Mouse (Mus musculus) cerebellum, adult 2 months (tissue): ENCODE results near the gene Myo1e. TPM values are rescaled to one million over a fixed set of nuclear protein-coding genes. Genes with fewer than 3 reads are reported as not detected.

Experiments used
- DNase-seq, 2 experiments: peaks; one replicate each; pipeline ENCODE4 v3.0.0; 2021
- H3K27ac ChIP-seq: fragments of 200-500 bp; 2 replicates; pipeline ENCODE4 v1.5.1; 2012; ENCODE audit warnings: low read length, control low read depth, inconsistent platforms; ENCODE audit not compliant: insufficient read depth
- H3K27me3 ChIP-seq: fragments of 200-500 bp; 2 replicates; pipeline ENCODE4 v1.6.1; 2012; ENCODE audit warnings: inconsistent platforms, mild to moderate bottlenecking, low read length, moderate library complexity; ENCODE audit not compliant: control insufficient read depth, insufficient read depth
- H3K4me1 ChIP-seq: fragments of 200-500 bp; 2 replicates; pipeline ENCODE4 v1.6.1; 2011; ENCODE audit warnings: low read length; ENCODE audit not compliant: control insufficient read depth, insufficient read depth
- H3K4me3 ChIP-seq: fragments of 200-500 bp; replicated peaks from 2 replicates; pipeline ENCODE3; 2011; ENCODE audit warnings: mild to moderate bottlenecking, low read depth, low read length, control low read depth; ENCODE audit not compliant: insufficient read depth
- CTCF ChIP-seq: fragments of 200-500 bp; IDR thresholded peaks from 2 replicates; pipeline ENCODE4 v1.5.1; 2011; ENCODE audit warnings: low read depth, mild to moderate bottlenecking, control low read depth, low read length, moderate library complexity, borderline replicate concordance; ENCODE audit not compliant: insufficient read depth
- POLR2A ChIP-seq: fragments of 200-500 bp; IDR thresholded peaks from 2 replicates; pipeline ENCODE4 v1.6.1; 2011; ENCODE audit warnings: low read length, control low read depth, borderline replicate concordance; ENCODE audit not compliant: insufficient read depth
- whole genome bisulfite sequencing: fragments of 180-500 bp; shearing (Covaris S2); methylation state at CpG from one replicate; pipeline ENCODE4 v1.1.7; 2018; 5-methylcytosine and 5-hydroxymethylcytosine counted together
- polyA plus RNA-seq: library from polyadenylated mRNA; depleted of rRNA; stranded (reverse); fragments of >200 nt; gene quantifications from 2 replicates; pipeline ENCODE4 v1.2.3, GENCODE M21; 2012

Gene Myo1e
- polyA plus RNA-seq, 1 experiment = 8.1 TPM

GRCm38 (mm10) chr9:70401937-70402539 is 194.9 kb downstream of the Myo1e start:
- WGBS = 93% methylated on average over 8 of the region's 8 CpGs
- Histone ChIP-seq H3K4me3 (no peak overlapping the region), H3K27me3 (no peaks in the 10 kb centered on the region), H3K27ac (no peak overlapping the region), H3K4me1 (no peaks in the 10 kb centered on the region)
- TF ChIP-seq CTCF (no peak), POLR2A (no peak)
- DNase-seq = no peak

GRCm38 (mm10) chr9:70406596-70406995 is 199.4 kb downstream of the Myo1e start:
- Histone ChIP-seq H3K4me1 (no peaks in the 10 kb centered on the region), H3K27me3 (no peaks in the 10 kb centered on the region), H3K4me3 (no peak overlapping the region), H3K27ac (no peak overlapping the region)
- no peak for DNase-seq
- TF ChIP-seq POLR2A (no peak), CTCF (no peak)
- 83% methylated on average over 3 of the region's 3 CpGs for WGBS

DNA sequence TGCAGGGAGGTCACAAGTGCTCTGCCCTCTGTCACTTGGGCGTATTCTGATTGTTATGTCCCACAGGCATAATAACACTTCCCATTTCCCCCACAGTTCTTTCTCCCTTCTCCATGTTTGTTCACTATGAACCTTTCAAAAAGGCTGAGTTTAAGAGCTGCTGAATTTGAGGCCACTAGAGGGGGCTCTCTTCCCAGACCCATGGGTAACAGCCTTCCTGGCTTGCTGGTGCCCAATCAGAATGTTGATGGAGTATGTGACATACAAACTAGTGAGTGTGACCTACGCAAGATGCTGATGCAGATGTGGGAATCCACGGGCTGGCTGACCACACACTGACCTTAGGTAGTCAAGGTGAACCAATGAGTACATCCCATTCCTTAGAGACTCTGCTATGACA is 201.6 kb downstream of the Myo1e start:
- TF ChIP-seq CTCF (peak; percentile 37; the same call in 1 of the 2 replicates), POLR2A (no peak)
- Histone ChIP-seq H3K27ac (no peak overlapping the region), H3K4me3 (no peak overlapping the region), H3K4me1 (no peaks in the 10 kb centered on the region), H3K27me3 (no peaks in the 10 kb centered on the region)
- 88% methylated on average over 3 of the region's 3 CpGs for WGBS
- no peak for DNase-seq

DNA sequence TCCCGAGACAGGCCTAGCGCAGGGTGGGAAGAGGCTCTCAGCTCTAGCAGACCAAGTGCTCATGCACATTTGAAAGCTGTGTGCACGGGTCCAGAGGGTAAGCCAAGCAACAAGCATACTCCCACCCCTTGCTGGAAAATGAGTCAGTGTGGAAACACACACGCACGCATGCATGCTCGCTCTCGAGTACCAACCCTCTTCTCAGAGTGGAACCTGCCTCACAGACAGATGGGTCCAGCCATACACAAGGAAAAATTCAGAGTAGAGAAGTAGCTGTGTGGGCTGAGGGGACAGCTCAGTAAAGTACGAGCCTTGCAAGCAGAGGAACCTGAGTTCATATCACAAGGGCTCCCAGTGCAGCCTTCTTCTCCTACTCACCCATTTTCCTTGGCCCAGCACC is 202.6 kb downstream of the Myo1e start:
- no peak for DNase-seq
- no peak for TF ChIP-seq POLR2A
- TF ChIP-seq CTCF = no peak
- Histone ChIP-seq H3K4me1 (no peaks in the 10 kb centered on the region), H3K27ac (no peak overlapping the region), H3K4me3 (no peak overlapping the region), H3K27me3 (no peaks in the 10 kb centered on the region)
- WGBS = 91% methylated on average over 8 of the region's 8 CpGs

DNA sequence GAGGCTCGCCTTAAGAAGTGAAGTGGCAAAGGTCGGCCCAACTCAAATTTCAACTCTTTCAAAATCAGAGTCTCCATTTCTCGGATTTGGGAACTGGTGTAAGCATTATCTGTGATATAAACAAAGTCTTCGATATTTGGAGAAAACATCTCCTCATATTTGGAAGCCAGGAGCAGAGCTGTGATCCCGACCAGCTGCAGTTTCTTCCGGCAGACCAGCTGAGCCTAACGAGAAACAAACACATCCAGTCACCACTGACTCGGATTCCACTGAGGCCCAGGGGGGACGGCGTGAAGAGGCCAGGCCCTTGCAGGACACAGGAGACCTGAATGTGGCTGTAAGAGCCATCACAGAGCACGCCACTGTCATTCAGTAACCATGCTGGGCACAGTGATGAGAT is 203.5 kb downstream of the Myo1e start:
- no peaks in the 10 kb centered on the region for H3K4me1 ChIP-seq
- DNase-seq = no peak
- H3K27me3 ChIP-seq = no peaks in the 10 kb centered on the region
- WGBS = 87% methylated on average over 11 of the region's 11 CpGs
- TF ChIP-seq CTCF (no peak), POLR2A (no peak)
- H3K27ac ChIP-seq = no peak overlapping the region
- H3K4me3 ChIP-seq = no peak overlapping the region

- no peaks in the 10 kb centered on the region for H3K27me3 ChIP-seq
- no peak overlapping the region for H3K4me3 ChIP-seq
- no peak for DNase-seq
- no peaks in the 10 kb centered on the region for H3K4me1 ChIP-seq
- H3K27ac ChIP-seq = no peak overlapping the region
- WGBS = 77% methylated on average over 7 of the region's 7 CpGs
- TF ChIP-seq POLR2A (no peak), CTCF (no peak)
These were observed 205.9 kb downstream of the Myo1e start for GRCm38 (mm10) chr9:70413038-70413437.

DNA sequence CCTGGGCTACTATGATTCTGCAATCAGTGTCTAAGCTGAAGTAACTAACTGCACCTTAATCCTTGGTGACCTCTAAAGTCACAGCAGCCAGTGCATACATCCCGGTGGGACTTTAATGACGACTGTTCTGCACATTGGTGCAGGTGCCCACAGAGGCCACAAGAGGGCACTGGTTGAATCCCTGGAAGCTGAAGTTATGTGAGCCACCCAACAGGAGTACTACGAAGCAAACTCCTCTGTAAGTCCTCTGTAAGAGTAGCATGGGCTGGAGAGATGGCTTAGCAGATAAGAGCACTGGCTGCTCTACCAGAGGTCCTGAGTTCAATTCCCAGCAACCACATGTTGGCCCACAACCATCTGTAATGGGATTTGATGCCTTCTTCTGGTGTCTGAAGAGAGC is 209.3 kb downstream of the Myo1e start:
- DNase-seq = no peak
- TF ChIP-seq POLR2A = no peak
- TF ChIP-seq CTCF = peak; percentile 27; the same call in 1 of the 2 replicates
- Histone ChIP-seq H3K4me3 (no peak overlapping the region), H3K27me3 (no peaks in the 10 kb centered on the region), H3K27ac (no peak overlapping the region), H3K4me1 (no peaks in the 10 kb centered on the region)
- WGBS = 76% methylated on average over 3 of the region's 3 CpGs

DNA sequence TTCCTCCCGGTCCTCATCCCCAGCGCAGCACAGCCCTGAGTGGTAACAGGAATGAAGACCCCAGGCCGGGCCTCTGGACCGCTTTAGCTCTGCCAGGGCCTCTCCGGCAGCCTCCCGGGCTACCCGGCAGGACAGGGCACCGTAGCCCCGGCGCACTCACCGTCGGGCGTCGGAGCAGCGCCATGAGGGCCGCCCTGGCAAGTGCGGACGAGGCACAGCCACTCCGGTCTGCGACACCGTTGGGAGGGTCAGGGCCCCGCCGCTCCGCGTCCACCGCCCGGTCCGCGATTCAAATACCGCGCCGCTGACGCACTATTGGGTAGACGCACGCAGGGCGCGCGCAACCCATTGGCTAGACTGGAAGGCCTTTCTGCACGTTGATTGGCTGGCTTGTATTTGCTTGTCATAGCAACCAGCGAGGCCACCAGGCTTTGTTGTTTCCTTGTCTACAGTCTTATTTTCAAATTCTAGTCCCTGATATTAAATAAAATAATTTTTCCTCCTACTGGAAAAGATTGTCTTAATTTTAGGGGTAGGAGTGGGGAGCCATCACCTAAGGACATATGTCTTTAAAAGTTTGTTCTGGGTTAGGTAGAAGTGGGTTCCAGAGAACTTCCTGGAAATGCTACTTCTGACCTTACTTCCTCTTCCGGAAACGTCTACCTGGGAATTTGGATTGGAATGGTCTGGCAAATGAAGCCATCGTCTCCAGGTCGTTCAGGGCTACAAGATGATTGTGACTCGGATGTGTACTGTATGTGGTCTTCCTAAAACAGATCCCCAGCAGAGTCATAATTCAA is 214.3 kb downstream of the Myo1e start, which contains the start of gene Ccnb2:
Gene Ccnb2, minus strand, starts transcription at position 291 of the 800 bp plus-strand sequence.
- H3K4me1 ChIP-seq = no peaks in the 10 kb centered on the region
- TF ChIP-seq POLR2A = no peak
- no peak for TF ChIP-seq CTCF
- WGBS = 3% methylated on average over 45 of the region's 45 CpGs
- DNase-seq = peak; percentile 70 to 76
- no peak within 1 kb of the TSS for H3K4me3 ChIP-seq
- H3K27ac ChIP-seq = no peak within 1 kb of the TSS
- H3K27me3 ChIP-seq = no peaks in the 10 kb centered on the region
